Mouse (Mus musculus) C2C12 (cell line): ENCODE measurements around the gene Rps19. TPM values are rescaled to one million over a fixed set of nuclear protein-coding genes. Genes with fewer than 3 reads are reported as not detected.

Source experiments
- H3K27me3 ChIP-seq: one replicate; pipeline ENCODE4 v1.6.1; 2011; ENCODE audit not compliant: control insufficient read depth, insufficient read depth, insufficient read length
- H3K36me3 ChIP-seq: one replicate; pipeline ENCODE4 v1.6.1; 2011; ENCODE audit not compliant: control insufficient read depth, insufficient read depth
- H3K4me3 ChIP-seq: one replicate; pipeline ENCODE4 v1.5.1; 2011; ENCODE audit warnings: mild to moderate bottlenecking, control low read depth; ENCODE audit not compliant: poor library complexity, insufficient read depth, severe bottlenecking
- H3K79me2 ChIP-seq: one replicate; pipeline ENCODE4 v1.6.1; 2011; ENCODE audit not compliant: control insufficient read depth, insufficient read depth
- H3K79me3 ChIP-seq: one replicate; pipeline ENCODE4 v1.6.1; 2011; ENCODE audit warnings: low read depth, control low read depth
- H3ac ChIP-seq: one replicate; pipeline ENCODE3; 2011; ENCODE audit warnings: low read depth; ENCODE audit not compliant: control insufficient read depth, insufficient read length
- CEBPB ChIP-seq: IDR thresholded peaks from one replicate; pipeline ENCODE4 v1.6.1; 2011; ENCODE audit warnings: low read depth, mild to moderate bottlenecking, control low read depth, moderate library complexity
- CTCF ChIP-seq: IDR thresholded peaks from one replicate; pipeline ENCODE4 v1.5.1; 2011; ENCODE audit not compliant: control insufficient read depth, insufficient read depth, insufficient read length
- FOSL1 ChIP-seq: IDR thresholded peaks from one replicate; pipeline ENCODE4 v1.8.0; 2011; ENCODE audit warnings: mild to moderate bottlenecking, low read length; ENCODE audit not compliant: poor library complexity, insufficient read depth, severe bottlenecking
- MAX ChIP-seq: IDR thresholded peaks from one replicate; pipeline ENCODE4 v1.6.1; 2011; ENCODE audit warnings: mild to moderate bottlenecking, control low read depth
- MYOD1 ChIP-seq: IDR thresholded peaks from one replicate; pipeline ENCODE4 v1.6.1; 2011; ENCODE audit warnings: low read depth; ENCODE audit not compliant: control insufficient read depth, insufficient read length
- MYOG ChIP-seq: IDR thresholded peaks from one replicate; pipeline ENCODE4 v1.6.1; 2011; ENCODE audit not compliant: control insufficient read depth, insufficient read length; ENCODE audit errors: extremely low read depth
- USF1 ChIP-seq: IDR thresholded peaks from one replicate; pipeline ENCODE4 v1.6.1; 2011; ENCODE audit warnings: low read depth, mild to moderate bottlenecking, control low read depth, moderate library complexity
- polyA plus RNA-seq: library from polyadenylated mRNA; unstranded; fragments of >200 nt; fragmentation: generic; extraction: Trizol; gene quantifications from one replicate; pipeline ENCODE4 v1.2.1, GENCODE M21; 2012; ENCODE audit warnings: missing spikeins

Gene Rps19
- polyA plus RNA-seq, 1 experiment, result 3,185 TPM

- no peak for TF ChIP-seq CTCF
- no peak for TF ChIP-seq MAX
- TF ChIP-seq MYOD1, result no peak
- no peak for TF ChIP-seq MYOG
- Histone ChIP-seq H3ac (peak within 1 kb of the TSS; percentile 80), H3K79me3 (peaks cover 12% of the 10 kb centered on the region), H3K36me3 (peaks cover 7% of the 10 kb centered on the region), H3K79me2 (peaks cover 30% of the 10 kb centered on the region), H3K4me3 (peak within 1 kb of the TSS; percentile 60), H3K27me3 (no peaks in the 10 kb centered on the region)
Observed at GRCm38 (mm10) chr7:24902630-24903443, 18.7 kb downstream of the Rps19 start, which contains the start of gene Arhgef1. Arhgef1 (plus strand) TSS chr7:24902912.

- Histone ChIP-seq H3K36me3 (peaks cover 7% of the 10 kb centered on the region), H3ac (no peak overlapping the region), H3K27me3 (no peaks in the 10 kb centered on the region), H3K4me3 (peak overlapping the region; percentile 60), H3K79me2 (peaks cover 30% of the 10 kb centered on the region), H3K79me3 (peaks cover 12% of the 10 kb centered on the region)
- TF ChIP-seq CEBPB (no peak), USF1 (no peak), MYOG (no peak), MYOD1 (no peak), FOSL1 (no peak), MAX (no peak), CTCF (no peak)
Observed at GRCm38 (mm10) chr7:24903444-24903825, 19.3 kb downstream of the Rps19 start.

DNA sequence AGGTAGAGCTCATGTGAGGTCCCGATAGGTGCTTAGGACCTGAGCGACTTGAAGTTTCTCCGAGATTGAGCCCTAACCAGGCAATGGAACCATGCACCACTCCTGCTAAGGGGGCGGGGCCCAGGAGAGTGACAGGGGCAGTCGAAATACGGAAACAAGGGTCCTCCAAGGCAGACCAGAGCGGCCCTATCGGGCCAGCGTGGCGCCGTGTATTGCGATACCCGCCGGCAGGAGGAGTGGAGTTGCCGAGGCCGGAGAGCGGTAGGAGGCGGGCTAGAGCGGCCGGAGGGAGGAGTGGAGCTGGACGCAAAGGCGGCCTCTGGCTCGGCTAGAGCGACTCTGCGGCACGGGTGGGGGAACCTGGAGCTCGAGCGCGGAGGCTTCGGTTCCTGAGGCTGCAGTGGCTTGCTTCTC, 19.9 kb downstream of the Rps19 start:
- H3K4me3 ChIP-seq, result peak overlapping the region; percentile 60
- peak overlapping the region; percentile 85 for H3ac ChIP-seq
- peak; percentile 80 for TF ChIP-seq MAX
- no peak for TF ChIP-seq USF1
- TF ChIP-seq CTCF, result no peak
- no peak for TF ChIP-seq MYOD1
- peak; percentile 58 for TF ChIP-seq CEBPB
- no peak for TF ChIP-seq FOSL1
- no peak for TF ChIP-seq MYOG
- H3K79me3 ChIP-seq, result peaks cover 12% of the 10 kb centered on the region
- no peaks in the 10 kb centered on the region for H3K27me3 ChIP-seq
- H3K36me3 ChIP-seq, result peaks cover 7% of the 10 kb centered on the region
- H3K79me2 ChIP-seq, result peaks cover 30% of the 10 kb centered on the region

- Histone ChIP-seq H3K27me3 (no peaks in the 10 kb centered on the region), H3K79me2 (peaks cover 30% of the 10 kb centered on the region), H3K36me3 (peaks cover 7% of the 10 kb centered on the region), H3ac (peak overlapping the region; percentile 34), H3K79me3 (peaks cover 12% of the 10 kb centered on the region), H3K4me3 (peak overlapping the region; percentile 60)
- TF ChIP-seq CTCF (peak; percentile 3), CEBPB (no peak)
Observed at GRCm38 (mm10) chr7:24904936-24905335, 20.8 kb downstream of the Rps19 start.

GRCm38 (mm10) chr7:24906551-24906950, 22.4 kb downstream of the Rps19 start:
- no peak overlapping the region for H3ac ChIP-seq
- no peaks in the 10 kb centered on the region for H3K27me3 ChIP-seq
- H3K4me3 ChIP-seq, result no peak overlapping the region
- H3K79me3 ChIP-seq, result peaks cover 12% of the 10 kb centered on the region
- H3K79me2 ChIP-seq, result peaks cover 30% of the 10 kb centered on the region
- H3K36me3 ChIP-seq, result peaks cover 7% of the 10 kb centered on the region
- TF ChIP-seq MAX, result no peak
- TF ChIP-seq MYOG, result no peak
- no peak for TF ChIP-seq USF1
- TF ChIP-seq CEBPB, result no peak
- TF ChIP-seq FOSL1, result no peak

DNA sequence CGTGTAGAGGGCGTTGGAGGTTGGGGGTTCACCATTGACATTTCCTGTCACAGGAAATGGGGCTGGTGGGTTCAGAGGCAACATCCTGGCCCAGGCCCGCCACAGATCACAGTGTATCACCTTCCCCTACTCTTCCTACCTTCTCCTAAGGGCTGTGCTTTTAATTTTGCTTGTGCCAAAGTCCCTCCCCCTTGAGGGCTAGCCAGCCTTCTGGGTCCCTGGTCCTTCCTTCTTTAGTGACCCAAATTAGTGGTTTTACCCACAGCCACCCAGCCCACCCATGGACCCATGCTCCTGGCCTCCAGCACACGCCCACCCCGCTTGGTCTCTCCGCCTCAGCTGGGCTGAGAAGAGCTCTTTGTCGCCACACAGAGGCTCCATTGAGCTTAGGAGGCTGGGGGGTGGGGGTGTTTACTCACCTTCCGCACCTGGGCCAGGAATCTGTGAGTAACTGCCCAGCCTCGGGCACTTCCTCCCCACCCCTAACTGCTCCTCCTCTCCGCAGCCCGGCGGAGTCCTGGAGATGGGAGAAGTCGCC, 23.1 kb downstream of the Rps19 start:
- no peak overlapping the region for H3K4me3 ChIP-seq
- TF ChIP-seq MYOG (no peak), FOSL1 (no peak), CEBPB (no peak), MAX (no peak), USF1 (no peak), CTCF (no peak)

More for the DNA sequence above, 23.1 kb downstream of the Rps19 start:
- Histone ChIP-seq H3K36me3 (peaks cover 9% of the 10 kb centered on the region), H3K79me2 (peaks cover 30% of the 10 kb centered on the region), H3K79me3 (peaks cover 12% of the 10 kb centered on the region), H3K27me3 (no peaks in the 10 kb centered on the region), H3ac (no peak overlapping the region)
